Mouse (Mus musculus) lung, embryonic 15.5 days (tissue): Measurements from ENCODE around the gene Rgs3. TPM values are rescaled to one million over a fixed set of nuclear protein-coding genes. Genes with fewer than 3 reads are reported as not detected.

Source experiments
- ATAC-seq: fragments of 200-750 bp; cut with Nextera tagmentation; 2 replicates; pipeline ENCODE4 v1.8.0; 2017; ENCODE audit warnings: moderate number of reproducible peaks, borderline replicate concordance; ENCODE audit not compliant: low FRiP score, low TSS enrichment; ENCODE audit errors: extremely low read depth
- H3K27ac ChIP-seq: fragments of 300-500 bp; sonication (generic); 2 replicates; pipeline ENCODE4 v1.5.1; 2015; ENCODE audit warnings: moderate library complexity, mild to moderate bottlenecking, inconsistent platforms
- H3K27me3 ChIP-seq: fragments of 300-500 bp; sonication (generic); 2 replicates; pipeline ENCODE4 v1.6.1; 2015; ENCODE audit warnings: inconsistent platforms
- H3K36me3 ChIP-seq: fragments of 300-500 bp; sonication (generic); 2 replicates; pipeline ENCODE4 v1.6.1; 2015; ENCODE audit warnings: inconsistent platforms
- H3K4me1 ChIP-seq: fragments of 300-500 bp; sonication (generic); 2 replicates; pipeline ENCODE4 v1.6.1; 2015; ENCODE audit warnings: inconsistent platforms
- H3K4me2 ChIP-seq: fragments of 300-500 bp; sonication (generic); 2 replicates; pipeline ENCODE4 v1.6.1; 2015; ENCODE audit warnings: inconsistent platforms, mild to moderate bottlenecking, moderate library complexity
- H3K4me3 ChIP-seq: fragments of 300-500 bp; sonication (generic); 2 replicates; pipeline ENCODE4 v1.5.1; 2015; ENCODE audit warnings: mild to moderate bottlenecking, inconsistent platforms
- H3K9ac ChIP-seq: fragments of 300-500 bp; sonication (generic); 2 replicates; pipeline ENCODE4 v1.6.1; 2015; ENCODE audit warnings: inconsistent platforms
- H3K9me3 ChIP-seq: fragments of 300-500 bp; sonication (generic); 2 replicates; pipeline ENCODE4 v1.6.1; 2016; ENCODE audit warnings: inconsistent platforms
- WGBS: fragments of 180-500 bp; shearing (Covaris S2); methylation state at CpG from one replicate; pipeline ENCODE4 v1.1.7; 2015; 5-methylcytosine and 5-hydroxymethylcytosine counted together
- polyA plus RNA-seq: library from polyadenylated mRNA; unstranded; fragments of >200 nt; fragmentation: Nextera tagmentation; extraction: Ambion mirVana; gene quantifications from 2 replicates; pipeline ENCODE4 v1.2.1, GENCODE M21; 2015

The Rgs3 gene
- polyA plus RNA-seq, 1 experiment from 2014 or later = 53.5 TPM

GRCm38 (mm10) chr4:62726282-62726937 is 166.8 kb downstream of the Rgs3 start:
- Histone ChIP-seq H3K4me3 (no peak overlapping the region), H3K4me2 (no peak overlapping the region), H3K4me1 (0 out of 2 replicates have a peak, but pooled peaks cover 9% of the 10 kb centered on the region), H3K27me3 (no peaks in the 10 kb centered on the region), H3K9me3 (no peaks in the 10 kb centered on the region), H3K9ac (no peak overlapping the region), H3K27ac (no peak overlapping the region), H3K36me3 (no peaks in the 10 kb centered on the region)
- 88% methylated on average over 5 of the region's 5 CpGs for WGBS
- ATAC-seq = no peak

- H3K9me3 ChIP-seq = no peaks in the 10 kb centered on the region
- H3K27ac ChIP-seq = no peak overlapping the region
- H3K4me3 ChIP-seq = no peak overlapping the region
- WGBS = 74% methylated on average over 20 of the region's 20 CpGs
- H3K4me1 ChIP-seq = peaks cover 15% of the 10 kb centered on the region
- H3K4me2 ChIP-seq = no peak overlapping the region
- ATAC-seq = no peak
- no peaks in the 10 kb centered on the region for H3K36me3 ChIP-seq
- no peaks in the 10 kb centered on the region for H3K27me3 ChIP-seq
- no peak overlapping the region for H3K9ac ChIP-seq
Measured at GRCm38 (mm10) chr4:62727541-62728303, 168.1 kb downstream of the Rgs3 start.

GRCm38 (mm10) chr4:62728471-62728870 is 168.8 kb downstream of the Rgs3 start:
- no peak for ATAC-seq
- Histone ChIP-seq H3K4me2 (no peak overlapping the region), H3K36me3 (no peaks in the 10 kb centered on the region), H3K27ac (no peak overlapping the region), H3K27me3 (no peaks in the 10 kb centered on the region), H3K4me1 (peaks cover 22% of the 10 kb centered on the region), H3K9me3 (no peaks in the 10 kb centered on the region), H3K9ac (no peak overlapping the region), H3K4me3 (no peak overlapping the region)
- WGBS = 82% methylated on average over 6 of the region's 6 CpGs

- no peak overlapping the region for H3K4me2 ChIP-seq
- ATAC-seq = no peak
- no peak overlapping the region for H3K4me3 ChIP-seq
- peaks cover 29% of the 10 kb centered on the region for H3K4me1 ChIP-seq
- no peaks in the 10 kb centered on the region for H3K36me3 ChIP-seq
- WGBS = 53% methylated on average over 4 of the region's 4 CpGs
- no peaks in the 10 kb centered on the region for H3K27me3 ChIP-seq
- H3K9me3 ChIP-seq = no peaks in the 10 kb centered on the region
- no peak overlapping the region for H3K27ac ChIP-seq
- no peak overlapping the region for H3K9ac ChIP-seq
Measured at GRCm38 (mm10) chr4:62729191-62729590, 169.5 kb downstream of the Rgs3 start.

GRCm38 (mm10) chr4:62729941-62730340 is 170.3 kb downstream of the Rgs3 start:
- Histone ChIP-seq H3K27me3 (no peaks in the 10 kb centered on the region), H3K4me1 (peaks cover 29% of the 10 kb centered on the region), H3K9me3 (no peaks in the 10 kb centered on the region), H3K4me3 (no peak overlapping the region), H3K36me3 (no peaks in the 10 kb centered on the region), H3K4me2 (no peak overlapping the region), H3K9ac (no peak overlapping the region), H3K27ac (0 out of 2 replicates have a peak overlapping the region, but pooled peaks have one; percentile 1)
- no peak for ATAC-seq
- WGBS = 78% methylated on average over 5 of the region's 5 CpGs

GRCm38 (mm10) chr4:62730861-62731260 is 171.2 kb downstream of the Rgs3 start:
- WGBS = 60% methylated on average over 3 of the region's 3 CpGs
- H3K27ac ChIP-seq = no peak overlapping the region

GRCm38 (mm10) chr4:62731531-62732063 is 171.9 kb downstream of the Rgs3 start:
- Histone ChIP-seq H3K4me1 (peaks cover 45% of the 10 kb centered on the region), H3K9ac (no peak overlapping the region), H3K36me3 (no peaks in the 10 kb centered on the region), H3K27ac (peak overlapping the region; percentile 57), H3K9me3 (no peaks in the 10 kb centered on the region), H3K4me2 (no peak overlapping the region), H3K4me3 (no peak overlapping the region), H3K27me3 (no peaks in the 10 kb centered on the region)
- ATAC-seq = no peak
- 76% methylated on average over 6 of the region's 6 CpGs for WGBS

More at GRCm38 (mm10) chr4:62730861-62731260, 171.2 kb downstream of the Rgs3 start:
- no peak for ATAC-seq
- Histone ChIP-seq H3K4me2 (no peak overlapping the region), H3K4me1 (peaks cover 38% of the 10 kb centered on the region), H3K36me3 (no peaks in the 10 kb centered on the region), H3K27me3 (no peaks in the 10 kb centered on the region), H3K9ac (no peak overlapping the region), H3K4me3 (no peak overlapping the region), H3K9me3 (no peaks in the 10 kb centered on the region)

GRCm38 (mm10) chr4:62732096-62732495 is 172.4 kb downstream of the Rgs3 start:
- Histone ChIP-seq H3K9ac (no peak overlapping the region), H3K9me3 (no peaks in the 10 kb centered on the region), H3K36me3 (no peaks in the 10 kb centered on the region), H3K27ac (peak overlapping the region; percentile 57), H3K4me1 (peaks cover 50% of the 10 kb centered on the region), H3K27me3 (no peaks in the 10 kb centered on the region), H3K4me2 (no peak overlapping the region), H3K4me3 (no peak overlapping the region)
- no peak for ATAC-seq
- WGBS = 50% methylated on average over 7 of the region's 7 CpGs

GRCm38 (mm10) chr4:62732840-62733239 is 173.2 kb downstream of the Rgs3 start:
- Histone ChIP-seq H3K4me3 (no peak overlapping the region), H3K4me2 (no peak overlapping the region), H3K27me3 (no peaks in the 10 kb centered on the region), H3K27ac (peak overlapping the region; percentile 57), H3K36me3 (no peaks in the 10 kb centered on the region), H3K9ac (no peak overlapping the region), H3K4me1 (peaks cover 57% of the 10 kb centered on the region), H3K9me3 (no peaks in the 10 kb centered on the region)
- WGBS = 21% methylated on average over 2 of the region's 2 CpGs
- ATAC-seq = peak; percentile 76

GRCm38 (mm10) chr4:62733938-62734337 is 174.3 kb downstream of the Rgs3 start:
- H3K36me3 ChIP-seq = no peaks in the 10 kb centered on the region
- no peak overlapping the region for H3K9ac ChIP-seq
- H3K27me3 ChIP-seq = no peaks in the 10 kb centered on the region
- WGBS = 63% methylated on average over 3 of the region's 4 CpGs
- H3K27ac ChIP-seq = no peak overlapping the region
- no peak overlapping the region for H3K4me2 ChIP-seq
- H3K4me1 ChIP-seq = peaks cover 68% of the 10 kb centered on the region
- no peak overlapping the region for H3K4me3 ChIP-seq
- no peaks in the 10 kb centered on the region for H3K9me3 ChIP-seq
- ATAC-seq = no peak

- H3K27ac ChIP-seq = peak overlapping the region; percentile 86; the same call in 1 of the 2 replicates
- H3K4me1 ChIP-seq = peaks cover 67% of the 10 kb centered on the region
- H3K36me3 ChIP-seq = no peaks in the 10 kb centered on the region
- no peak overlapping the region for H3K9ac ChIP-seq
- H3K4me2 ChIP-seq = no peak overlapping the region
- no peak for ATAC-seq
- no peak overlapping the region for H3K4me3 ChIP-seq
- WGBS = 71% methylated on average over 8 of the region's 8 CpGs
- H3K27me3 ChIP-seq = no peaks in the 10 kb centered on the region
- H3K9me3 ChIP-seq = no peaks in the 10 kb centered on the region
Measured at GRCm38 (mm10) chr4:62735291-62735690, 175.6 kb downstream of the Rgs3 start.

GRCm38 (mm10) chr4:62735878-62736277 is 176.2 kb downstream of the Rgs3 start:
- ATAC-seq = no peak
- H3K27me3 ChIP-seq = no peaks in the 10 kb centered on the region
- no peaks in the 10 kb centered on the region for H3K9me3 ChIP-seq
- no peak overlapping the region for H3K4me3 ChIP-seq
- H3K9ac ChIP-seq = no peak overlapping the region
- no peak overlapping the region for H3K4me2 ChIP-seq
- 50% methylated on average over 9 of the region's 9 CpGs for WGBS
- H3K4me1 ChIP-seq = peaks cover 67% of the 10 kb centered on the region
- peak overlapping the region; percentile 86 for H3K27ac ChIP-seq
- no peaks in the 10 kb centered on the region for H3K36me3 ChIP-seq
